Mouse (Mus musculus) 3T3-L1 (cell line): ENCODE results near the gene Rpl22l1.
"Not testable (repeated sequence)": the region's sequence is repeated elsewhere in the genome, so short reads cannot be mapped to it uniquely, and the experiment has no call there.

Experiments used
- DNase-seq: peaks from one replicate; pipeline ENCODE4 v3.0.0-alpha.2; 2015; ENCODE audit warnings: low read depth, low spot score

Gene Rpl22l1

GRCm38 (mm10) chr3:28836796-28837371 is 31.6 kb downstream of the Rpl22l1 start:
- DNase-seq = no peak

- DNase-seq = no peak
Observed at GRCm38 (mm10) chr3:28841886-28842649, 36.8 kb downstream of the Rpl22l1 start.

GRCm38 (mm10) chr3:28843231-28843630 is 38.0 kb downstream of the Rpl22l1 start:
- no peak for DNase-seq

GRCm38 (mm10) chr3:28847115-28847514 is 41.9 kb downstream of the Rpl22l1 start:
- no peak for DNase-seq

GRCm38 (mm10) chr3:28852174-28852573 is 46.9 kb downstream of the Rpl22l1 start:
- DNase-seq = not testable (repeated sequence)
